Mouse (Mus musculus) midbrain, postnatal 0 days (tissue): ENCODE measurements at regions not wholly inside any gene's neighbourhood (a gene's known extent, or its start where the extent isn't known, plus 50 kb on each side); places are given as distances from the start of the nearest gene placed in this dataset.

ENCODE experiments used
- ATAC-seq: fragments of 200-750 bp; cut with Nextera tagmentation; 2 replicates; pipeline ENCODE4 v1.8.0; 2017; ENCODE audit warnings: moderate number of reproducible peaks, mild to moderate bottlenecking, moderate TSS enrichment, moderate library complexity; ENCODE audit not compliant: low FRiP score
- DNase-seq: peaks from one replicate; pipeline ENCODE4 v3.0.0-alpha.2; 2015; ENCODE audit warnings: low spot score
- H3K27ac ChIP-seq: fragments of 300-500 bp; sonication (generic); 2 replicates; pipeline ENCODE4 v1.5.1; 2014; ENCODE audit warnings: low read depth, mild to moderate bottlenecking, low read length, mixed read lengths
- H3K27me3 ChIP-seq: fragments of 300-500 bp; sonication (generic); 2 replicates; pipeline ENCODE4 v1.6.1; 2014; ENCODE audit warnings: low read length, control low read depth, mixed read lengths; ENCODE audit not compliant: insufficient read depth
- H3K36me3 ChIP-seq: fragments of 300-500 bp; sonication (generic); 2 replicates; pipeline ENCODE4 v1.6.1; 2014; ENCODE audit warnings: low read length, control low read depth, mixed read lengths; ENCODE audit not compliant: insufficient read depth
- H3K4me1 ChIP-seq: fragments of 300-500 bp; sonication (generic); 2 replicates; pipeline ENCODE4 v1.6.1; 2014; ENCODE audit warnings: mild to moderate bottlenecking, control low read depth, antibody characterized with exemption, low read length, mixed read lengths; ENCODE audit not compliant: insufficient read depth
- H3K4me2 ChIP-seq: fragments of 300-500 bp; sonication (generic); 2 replicates; pipeline ENCODE4 v1.6.1; 2014; ENCODE audit warnings: low read depth, mild to moderate bottlenecking, low read length, mixed read lengths; ENCODE audit not compliant: poor library complexity, severe bottlenecking
- H3K4me3 ChIP-seq: fragments of 300-500 bp; sonication (generic); 2 replicates; pipeline ENCODE4 v1.5.1; 2014; ENCODE audit warnings: low read depth, mild to moderate bottlenecking, low read length, moderate library complexity
- H3K9ac ChIP-seq: fragments of 300-500 bp; sonication (generic); replicated peaks from 2 replicates; pipeline ENCODE4 v1.6.1; 2014; ENCODE audit warnings: mild to moderate bottlenecking, low read length, moderate library complexity, mixed read lengths; ENCODE audit not compliant: poor library complexity, severe bottlenecking
- H3K9me3 ChIP-seq: fragments of 300-500 bp; sonication (generic); 2 replicates; pipeline ENCODE4 v1.6.1; 2016; ENCODE audit warnings: low read length, control low read depth
- CTCF ChIP-seq: IDR thresholded peaks from 2 replicates; pipeline ENCODE4 v1.5.1; 2016; ENCODE audit warnings: antibody characterized with exemption, mild to moderate bottlenecking
- WGBS: fragments of 180-500 bp; shearing (Covaris S2); extraction: QIAGEN DNeasy Blood & Tissue Kit; methylation state at CpG from one replicate; pipeline ENCODE4 v1.1.7; 2014; 5-methylcytosine and 5-hydroxymethylcytosine counted together

DNA sequence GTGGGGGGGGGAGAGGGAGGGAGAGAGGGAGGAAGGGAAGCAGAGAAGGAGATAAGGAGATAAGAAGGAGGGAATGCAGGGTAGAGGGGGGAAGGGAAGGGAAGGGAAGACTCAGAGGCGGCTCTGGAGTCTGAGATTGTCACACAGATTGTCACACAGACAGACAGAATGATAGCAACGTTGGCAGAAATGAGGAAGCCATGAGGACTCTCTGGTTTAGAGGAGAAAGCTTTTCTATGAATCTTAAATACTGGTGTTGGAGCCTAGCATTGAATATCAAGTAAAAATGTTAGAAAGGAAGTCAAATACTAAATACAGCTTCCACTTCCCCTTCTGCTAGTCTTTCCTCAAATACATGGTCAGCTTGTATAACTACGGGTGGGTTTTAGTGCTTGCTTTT is 174.4 kb upstream of the Rbms1 start:
- no peak for TF ChIP-seq CTCF
- Histone ChIP-seq H3K4me2 (no peak overlapping the region), H3K27me3 (no peaks in the 10 kb centered on the region), H3K4me1 (no peaks in the 10 kb centered on the region), H3K4me3 (no peak overlapping the region), H3K9me3 (no peaks in the 10 kb centered on the region), H3K9ac (no peak overlapping the region), H3K36me3 (no peaks in the 10 kb centered on the region), H3K27ac (no peak overlapping the region)
- DNase-seq (no peak), ATAC-seq (no peak)
- 59% methylated on average over 3 of the region's 3 CpGs for WGBS

- Histone ChIP-seq H3K4me3 (no peak overlapping the region), H3K27me3 (no peaks in the 10 kb centered on the region), H3K4me1 (no peaks in the 10 kb centered on the region), H3K4me2 (no peak overlapping the region), H3K9ac (no peak overlapping the region), H3K9me3 (no peaks in the 10 kb centered on the region), H3K36me3 (no peaks in the 10 kb centered on the region), H3K27ac (no peak overlapping the region)
- ATAC-seq, result no peak
- no peak for DNase-seq
- 21% methylated on average over 1 of the region's 1 CpGs for WGBS
- TF ChIP-seq CTCF, result no peak
Measured at GRCm38 (mm10) chr2:61136926-61137325, 173.9 kb upstream of the Rbms1 start.

- Histone ChIP-seq H3K27me3 (no peaks in the 10 kb centered on the region), H3K9ac (no peak overlapping the region), H3K4me2 (no peak overlapping the region), H3K27ac (no peak overlapping the region), H3K9me3 (no peaks in the 10 kb centered on the region), H3K36me3 (no peaks in the 10 kb centered on the region), H3K4me1 (no peaks in the 10 kb centered on the region), H3K4me3 (no peak overlapping the region)
- DNase-seq (no peak), ATAC-seq (no peak)
- WGBS, result 87% methylated on average over 7 of the region's 7 CpGs
- TF ChIP-seq CTCF, result no peak
Measured at GRCm38 (mm10) chr2:61123046-61123806, 160.2 kb upstream of the Rbms1 start.

GRCm38 (mm10) chr2:61121281-61121680 is 158.3 kb upstream of the Rbms1 start:
- ATAC-seq (no peak), DNase-seq (no peak)
- 69% methylated on average over 5 of the region's 5 CpGs for WGBS
- no peak for TF ChIP-seq CTCF
- H3K4me1 ChIP-seq, result no peaks in the 10 kb centered on the region
- H3K27ac ChIP-seq, result no peak overlapping the region
- H3K36me3 ChIP-seq, result no peaks in the 10 kb centered on the region
- H3K4me3 ChIP-seq, result no peak overlapping the region
- H3K27me3 ChIP-seq, result no peaks in the 10 kb centered on the region
- no peaks in the 10 kb centered on the region for H3K9me3 ChIP-seq
- H3K9ac ChIP-seq, result no peak overlapping the region
- H3K4me2 ChIP-seq, result no peak overlapping the region

GRCm38 (mm10) chr2:61114620-61115019 is 151.6 kb upstream of the Rbms1 start:
- H3K4me1 ChIP-seq, result no peaks in the 10 kb centered on the region
- WGBS, result 65% methylated on average over 2 of the region's 2 CpGs
- no peak overlapping the region for H3K27ac ChIP-seq
- H3K9ac ChIP-seq, result no peak overlapping the region
- no peaks in the 10 kb centered on the region for H3K27me3 ChIP-seq
- no peak for TF ChIP-seq CTCF
- H3K36me3 ChIP-seq, result no peaks in the 10 kb centered on the region
- H3K4me2 ChIP-seq, result no peak overlapping the region
- no peaks in the 10 kb centered on the region for H3K9me3 ChIP-seq
- no peak overlapping the region for H3K4me3 ChIP-seq
- no peak for DNase-seq
- no peak for ATAC-seq

GRCm38 (mm10) chr2:61113916-61114315 is 150.9 kb upstream of the Rbms1 start:
- Histone ChIP-seq H3K4me1 (no peaks in the 10 kb centered on the region), H3K9me3 (no peaks in the 10 kb centered on the region), H3K36me3 (no peaks in the 10 kb centered on the region), H3K4me2 (no peak overlapping the region), H3K27me3 (no peaks in the 10 kb centered on the region), H3K4me3 (no peak overlapping the region), H3K9ac (no peak overlapping the region), H3K27ac (no peak overlapping the region)
- DNase-seq, result no peak
- TF ChIP-seq CTCF, result no peak
- WGBS, result 77% methylated on average over 6 of the region's 6 CpGs
- no peak for ATAC-seq
